Mouse (Mus musculus) lung, embryonic 16.5 days (tissue): ENCODE measurements around the gene Pnp. TPM values are rescaled to one million over a fixed set of nuclear protein-coding genes. Genes with fewer than 3 reads are reported as not detected.
A peak's percentile ranks its signal among the peaks of the same experiment; 100 is the strongest.
"Not testable (repeated sequence)": the region's sequence is repeated elsewhere in the genome, so short reads cannot be mapped to it uniquely, and the experiment has no call there.

Source experiments
- ATAC-seq: fragments of 200-750 bp; cut with Nextera tagmentation; 2 replicates; pipeline ENCODE4 v1.8.0; 2017; ENCODE audit warnings: low read depth, mild to moderate bottlenecking, moderate library complexity
- H3K27ac ChIP-seq: fragments of 300-500 bp; sonication (generic); 2 replicates; pipeline ENCODE4 v1.5.1; 2014; ENCODE audit warnings: mild to moderate bottlenecking, control low read depth, low read length
- H3K27me3 ChIP-seq: fragments of 300-500 bp; sonication (generic); 2 replicates; pipeline ENCODE4 v1.6.1; 2014; ENCODE audit warnings: low read depth, low read length, mixed read lengths; ENCODE audit not compliant: control insufficient read depth, insufficient read depth
- H3K36me3 ChIP-seq: fragments of 300-500 bp; sonication (generic); 2 replicates; pipeline ENCODE4 v1.6.1; 2014; ENCODE audit warnings: low read length; ENCODE audit not compliant: control insufficient read depth, insufficient read depth
- H3K4me1 ChIP-seq: fragments of 300-500 bp; sonication (generic); replicated peaks from 2 replicates; pipeline ENCODE4 v1.6.1; 2014; ENCODE audit warnings: low read length, mixed read lengths; ENCODE audit not compliant: control insufficient read depth, insufficient read depth
- H3K4me2 ChIP-seq: fragments of 300-500 bp; sonication (generic); 2 replicates; pipeline ENCODE4 v1.6.1; 2014; ENCODE audit warnings: low read depth, low read length, control low read depth
- H3K4me3 ChIP-seq: fragments of 300-500 bp; sonication (generic); 2 replicates; pipeline ENCODE4 v1.5.1; 2014; ENCODE audit warnings: mild to moderate bottlenecking, low read length, control low read depth
- H3K9ac ChIP-seq: fragments of 300-500 bp; sonication (generic); 2 replicates; pipeline ENCODE4 v1.6.1; 2014; ENCODE audit warnings: low read length, control low read depth
- H3K9me3 ChIP-seq: fragments of 300-500 bp; sonication (generic); 2 replicates; pipeline ENCODE4 v1.6.1; 2016; ENCODE audit warnings: low read length; ENCODE audit not compliant: control insufficient read depth
- WGBS: fragments of 180-500 bp; shearing (Covaris S2); extraction: QIAGEN DNeasy Blood & Tissue Kit; methylation state at CpG from one replicate; pipeline ENCODE4 v1.1.7; 2014; 5-methylcytosine and 5-hydroxymethylcytosine counted together
- polyA plus RNA-seq: library from polyadenylated mRNA; unstranded; fragments of >200 nt; fragmentation: Nextera tagmentation; extraction: Ambion mirVana; gene quantifications from 2 replicates; pipeline ENCODE4 v1.2.1, GENCODE M21; 2015

Gene Pnp
- polyA plus RNA-seq, 1 experiment from 2014 or later = 68.8 TPM

DNA sequence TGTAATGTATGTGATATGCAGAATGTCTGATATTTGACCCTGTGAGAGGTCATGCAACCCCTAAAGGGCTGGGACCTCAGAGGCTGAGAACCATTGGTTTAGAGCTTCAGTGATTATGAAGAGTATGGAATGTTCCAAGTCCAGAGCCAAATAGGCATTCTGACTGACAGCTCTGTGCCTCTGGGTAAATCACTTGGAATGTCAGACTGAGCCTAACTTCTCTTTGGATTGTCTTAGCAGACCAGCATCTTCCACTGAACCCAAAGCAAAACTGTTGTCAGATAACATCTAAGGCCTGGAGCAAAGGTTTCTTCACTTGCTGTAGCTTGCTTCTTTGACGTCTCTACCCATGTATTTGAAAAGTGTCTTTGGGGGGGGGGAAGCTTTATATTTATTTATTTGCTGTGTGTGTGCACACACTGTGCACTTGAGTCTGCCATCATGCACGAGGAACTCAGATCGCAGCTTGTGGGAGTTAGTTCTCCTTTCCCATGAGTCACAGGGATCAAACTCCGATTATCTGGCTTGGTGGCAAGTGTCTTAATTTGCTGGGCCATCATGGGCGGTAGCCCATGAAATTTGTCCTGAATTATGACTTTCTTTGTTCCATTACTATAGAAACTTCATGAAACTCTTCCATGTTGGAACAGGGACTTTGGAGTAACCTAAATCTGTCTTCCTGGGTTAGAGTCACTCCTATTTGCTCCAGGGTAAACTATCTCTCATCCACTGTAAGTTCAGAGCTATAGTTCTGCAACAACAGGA is 37.5 kb downstream of the Pnp start:
- Histone ChIP-seq H3K4me3 (no peak overlapping the region), H3K27ac (no peak overlapping the region), H3K4me2 (no peak overlapping the region), H3K27me3 (no peaks in the 10 kb centered on the region), H3K9me3 (no peaks in the 10 kb centered on the region), H3K9ac (no peak overlapping the region), H3K4me1 (no peaks in the 10 kb centered on the region), H3K36me3 (no peaks in the 10 kb centered on the region)
- WGBS = 85% methylated on average over 5 of the region's 5 CpGs
- no peak for ATAC-seq

DNA sequence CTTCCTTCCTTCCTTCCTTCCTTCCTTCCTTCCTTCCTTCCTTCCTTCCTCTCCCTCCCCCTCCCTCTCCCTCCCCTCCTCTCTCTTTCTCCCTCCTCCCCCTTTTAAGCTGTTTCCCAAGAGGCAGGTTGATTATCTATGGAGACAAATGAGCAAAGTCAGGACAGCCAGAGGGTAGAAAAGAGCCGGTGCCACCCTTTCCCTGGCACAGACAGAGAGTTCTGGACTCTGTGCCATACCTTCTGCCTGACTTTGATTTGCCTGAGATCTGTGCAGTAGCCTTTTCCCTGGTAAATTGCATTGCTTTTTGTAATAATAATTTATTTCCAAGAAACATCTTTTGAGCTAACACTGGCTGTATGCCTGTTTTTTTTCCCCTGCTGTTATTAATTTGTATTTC is 38.2 kb downstream of the Pnp start:
- no peaks in the 10 kb centered on the region for H3K4me1 ChIP-seq
- no peaks in the 10 kb centered on the region for H3K9me3 ChIP-seq
- no peak overlapping the region for H3K4me2 ChIP-seq
- H3K27me3 ChIP-seq = no peaks in the 10 kb centered on the region
- no peak overlapping the region for H3K27ac ChIP-seq
- H3K36me3 ChIP-seq = no peaks in the 10 kb centered on the region
- H3K9ac ChIP-seq = no peak overlapping the region
- ATAC-seq = no peak
- no peak overlapping the region for H3K4me3 ChIP-seq
- WGBS = 26% methylated on average over 1 of the region's 1 CpGs

DNA sequence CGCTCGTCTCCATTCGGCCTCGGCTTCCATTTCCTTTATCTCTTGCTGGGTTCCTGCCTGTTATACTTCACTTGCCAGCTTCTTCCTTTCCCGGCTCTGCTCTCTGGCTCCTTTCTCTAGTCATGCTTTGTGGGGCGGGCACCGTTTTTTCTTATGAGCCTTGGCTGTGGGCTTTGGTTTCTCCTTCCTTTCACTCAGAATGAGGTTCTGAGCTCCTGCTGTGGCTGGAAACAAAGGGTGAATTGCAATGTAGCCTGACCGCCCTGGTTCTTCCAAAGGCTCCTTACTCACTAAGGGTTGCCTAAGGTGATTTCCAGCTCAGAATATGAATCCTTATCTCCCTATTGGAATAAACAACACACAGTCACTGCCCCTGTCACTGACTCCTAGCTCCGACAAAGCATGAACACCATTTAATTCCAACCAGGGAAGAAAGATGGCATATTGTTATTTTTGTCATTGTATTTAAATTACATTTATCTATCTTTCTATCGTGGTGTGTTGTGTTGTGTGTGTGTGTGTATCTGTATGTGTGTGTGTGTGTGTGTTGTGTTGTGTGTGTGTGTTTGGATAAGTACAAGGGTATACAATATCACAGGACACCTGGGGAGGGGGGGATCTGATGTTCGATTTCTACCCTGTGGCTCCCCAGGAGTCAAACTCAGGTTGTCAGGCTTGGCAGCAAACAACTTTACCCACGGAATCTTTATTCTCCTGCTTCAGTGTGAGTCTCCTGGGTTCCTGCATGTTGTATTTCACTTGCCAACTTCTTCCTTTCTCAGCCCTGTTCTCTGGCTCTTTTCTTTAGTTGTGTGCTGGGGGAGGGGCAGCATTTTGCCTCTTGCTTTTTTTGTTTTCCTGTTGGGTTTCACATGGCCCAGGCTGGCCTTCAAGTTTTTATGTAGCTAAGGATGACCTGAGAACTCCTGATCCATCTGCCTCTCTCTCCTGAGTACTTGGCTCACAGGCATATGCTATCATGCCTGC is 39.0 kb downstream of the Pnp start:
- H3K9me3 ChIP-seq = no peaks in the 10 kb centered on the region
- H3K27ac ChIP-seq = no peak overlapping the region
- no peak for ATAC-seq
- no peak overlapping the region for H3K9ac ChIP-seq
- H3K4me2 ChIP-seq = no peak overlapping the region
- H3K27me3 ChIP-seq = no peaks in the 10 kb centered on the region
- H3K4me3 ChIP-seq = no peak overlapping the region
- no peaks in the 10 kb centered on the region for H3K36me3 ChIP-seq
- H3K4me1 ChIP-seq = no peaks in the 10 kb centered on the region
- 37% methylated on average over 12 of the region's 12 CpGs for WGBS

GRCm38 (mm10) chr14:50970822-50971221 is 39.9 kb downstream of the Pnp start:
- no peak overlapping the region for H3K4me3 ChIP-seq
- WGBS = 41% methylated on average over 1 of the region's 1 CpGs

DNA sequence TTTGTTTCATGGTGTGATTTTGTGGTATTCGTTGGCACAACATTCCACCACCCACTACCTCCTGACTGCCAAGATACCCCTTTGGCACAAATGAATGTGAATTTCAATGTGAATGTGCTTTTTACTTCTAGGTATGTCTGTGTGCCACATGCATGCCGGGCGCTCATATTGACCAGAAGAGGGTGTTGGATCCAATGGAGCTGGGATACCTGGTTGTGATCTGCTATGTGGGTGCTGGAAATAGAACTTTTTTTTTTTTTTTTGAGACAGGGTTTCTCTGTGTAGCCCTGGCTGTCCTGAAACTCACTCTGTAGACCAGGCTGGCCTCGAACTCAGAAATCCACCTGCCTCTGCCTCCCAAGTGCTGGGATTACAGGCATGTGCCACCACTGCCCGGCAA is 42.2 kb downstream of the Pnp start:
- H3K27ac ChIP-seq, H3K4me2 ChIP-seq, ATAC-seq, H3K27me3 ChIP-seq, H3K4me3 ChIP-seq, H3K9me3 ChIP-seq, H3K36me3 ChIP-seq, H3K4me1 ChIP-seq, H3K9ac ChIP-seq: not testable (repeated sequence)
- 87% methylated on average over 5 of the region's 5 CpGs for WGBS

More at GRCm38 (mm10) chr14:50970822-50971221, 39.9 kb downstream of the Pnp start:
- ATAC-seq = no peak
- H3K27ac ChIP-seq = no peak overlapping the region
- H3K4me2 ChIP-seq = no peak overlapping the region
- no peaks in the 10 kb centered on the region for H3K4me1 ChIP-seq
- no peaks in the 10 kb centered on the region for H3K27me3 ChIP-seq
- no peak overlapping the region for H3K9ac ChIP-seq
- H3K36me3 ChIP-seq = no peaks in the 10 kb centered on the region
- H3K9me3 ChIP-seq = no peaks in the 10 kb centered on the region

- Histone ChIP-seq H3K36me3 (no peaks in the 10 kb centered on the region), H3K4me2 (no peak overlapping the region), H3K9me3 (no peaks in the 10 kb centered on the region), H3K4me1 (no peaks in the 10 kb centered on the region), H3K9ac (no peak overlapping the region), H3K27me3 (no peaks in the 10 kb centered on the region), H3K4me3 (no peak overlapping the region), H3K27ac (no peak overlapping the region)
- no peak; the same call in 1 of the 2 replicates for ATAC-seq
- 31% methylated on average over 4 of the region's 4 CpGs for WGBS
Measured at GRCm38 (mm10) chr14:50973700-50974099, 42.8 kb downstream of the Pnp start.

GRCm38 (mm10) chr14:50975001-50975400 is 44.1 kb downstream of the Pnp start:
- Histone ChIP-seq H3K9me3 (no peaks in the 10 kb centered on the region), H3K4me2 (no peak overlapping the region), H3K27me3 (no peaks in the 10 kb centered on the region), H3K36me3 (no peaks in the 10 kb centered on the region), H3K4me3 (no peak overlapping the region), H3K4me1 (no peaks in the 10 kb centered on the region), H3K27ac (no peak overlapping the region), H3K9ac (no peak overlapping the region)
- WGBS = 48% methylated on average over 5 of the region's 5 CpGs
- no peak for ATAC-seq

- H3K4me2 ChIP-seq = no peak overlapping the region
- peak; percentile 71 for ATAC-seq
- no peaks in the 10 kb centered on the region for H3K4me1 ChIP-seq
- WGBS = 23% methylated on average over 9 of the region's 9 CpGs
- H3K27ac ChIP-seq = no peak overlapping the region
- no peaks in the 10 kb centered on the region for H3K9me3 ChIP-seq
- H3K4me3 ChIP-seq = no peak overlapping the region
- H3K9ac ChIP-seq = peak overlapping the region; percentile 33; the same call in 1 of the 2 replicates
- no peaks in the 10 kb centered on the region for H3K27me3 ChIP-seq
- no peaks in the 10 kb centered on the region for H3K36me3 ChIP-seq
Measured at GRCm38 (mm10) chr14:50976674-50977073, 45.8 kb downstream of the Pnp start.

GRCm38 (mm10) chr14:50978451-50978850 is 47.6 kb downstream of the Pnp start:
- WGBS = 91% methylated on average over 6 of the region's 6 CpGs
- not testable (repeated sequence) for H3K36me3 ChIP-seq, H3K4me3 ChIP-seq, H3K27ac ChIP-seq, H3K9ac ChIP-seq, ATAC-seq, H3K27me3 ChIP-seq, H3K4me2 ChIP-seq, H3K9me3 ChIP-seq, H3K4me1 ChIP-seq
